Mouse (Mus musculus) layer of hippocampus, adult 9-10 months (tissue): ENCODE data around the gene Rnf166.

Source experiments
- DNase-seq: peaks from one replicate; pipeline ENCODE4 v3.0.0; 2022; ENCODE audit warnings: low spot score

Gene Rnf166

GRCm38 (mm10) chr8:122439336-122439735 lies 36.5 kb downstream of the Rnf166 start:
- no peak for DNase-seq

- no peak for DNase-seq
These were observed 38.0 kb downstream of the Rnf166 start for GRCm38 (mm10) chr8:122437708-122438331.

- no peak for DNase-seq
These were observed 39.2 kb downstream of the Rnf166 start for GRCm38 (mm10) chr8:122436586-122437125.

GRCm38 (mm10) chr8:122436146-122436545 lies 39.7 kb downstream of the Rnf166 start:
- no peak for DNase-seq

- DNase-seq = no peak
These were observed 40.5 kb downstream of the Rnf166 start for GRCm38 (mm10) chr8:122435375-122435774.

GRCm38 (mm10) chr8:122433269-122433905 lies 42.5 kb downstream of the Rnf166 start:
- no peak for DNase-seq

GRCm38 (mm10) chr8:122432443-122433268 lies 43.2 kb downstream of the Rnf166 start, which contains the start of gene Cyba:
Gene Cyba (minus strand): TSS chr8:122432930.
- no peak for DNase-seq

- DNase-seq = no peak
These were observed 44.0 kb downstream of the Rnf166 start for GRCm38 (mm10) chr8:122431694-122432442.

- no peak for DNase-seq
These were observed 45.2 kb downstream of the Rnf166 start for GRCm38 (mm10) chr8:122430646-122431045.

GRCm38 (mm10) chr8:122430058-122430636 lies 45.7 kb downstream of the Rnf166 start:
- DNase-seq = no peak

GRCm38 (mm10) chr8:122428163-122428562 lies 47.7 kb downstream of the Rnf166 start:
- no peak for DNase-seq

- no peak for DNase-seq
These were observed 48.3 kb downstream of the Rnf166 start for GRCm38 (mm10) chr8:122427607-122428006.

GRCm38 (mm10) chr8:122426145-122426544 lies 49.7 kb downstream of the Rnf166 start:
- no peak for DNase-seq

GRCm38 (mm10) chr8:122423659-122424058 lies 52.2 kb downstream of the Rnf166 start:
- DNase-seq = no peak

GRCm38 (mm10) chr8:122423217-122423616 lies 52.6 kb downstream of the Rnf166 start:
- no peak for DNase-seq

GRCm38 (mm10) chr8:122421376-122422070 lies 54.3 kb downstream of the Rnf166 start, which contains the start of gene Il17c:
Gene Il17c (plus strand): TSS chr8:122422020.
- DNase-seq = no peak

- no peak for DNase-seq
These were observed 55.8 kb downstream of the Rnf166 start for GRCm38 (mm10) chr8:122419881-122420555.
